Mouse (Mus musculus) G1E (cell line): ENCODE results near the gene Hivep3.

ENCODE experiments used
- CTCF ChIP-seq: IDR thresholded peaks from 2 replicates; pipeline ENCODE4 v1.5.1; 2012; ENCODE audit warnings: low read depth, low read length, inconsistent platforms, mixed read lengths
- GATA1 ChIP-seq: IDR thresholded peaks from 2 replicates; pipeline ENCODE4 v1.6.1; 2012; ENCODE audit warnings: borderline replicate concordance, low read length, inconsistent platforms, mixed read lengths
- TAL1 ChIP-seq: conservative IDR thresholded peaks from 2 replicates; pipeline ENCODE4 v1.6.1; 2012; ENCODE audit warnings: low read depth, low read length, inconsistent platforms, mixed read lengths

DNA sequence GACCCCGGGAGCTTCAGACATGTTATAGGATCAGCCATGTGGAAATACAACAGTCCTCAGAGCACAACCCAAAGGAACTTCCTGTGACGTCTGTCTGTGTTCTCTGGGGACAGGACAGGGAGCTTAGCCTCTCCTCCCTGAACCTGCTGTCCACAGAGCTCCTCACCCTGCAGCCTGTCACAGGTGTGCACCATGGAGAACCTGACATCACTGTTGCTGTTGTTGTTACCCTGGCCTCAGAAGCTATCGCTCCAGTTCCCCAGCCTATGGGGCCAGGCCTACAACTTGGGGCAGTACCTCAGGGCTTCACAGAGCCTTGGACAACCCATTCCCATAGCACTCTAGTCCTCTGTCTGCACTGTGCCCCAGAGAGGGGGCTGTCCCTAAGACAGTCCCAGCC is 393.7 kb downstream of the Hivep3 start:
- TF ChIP-seq CTCF (no peak), GATA1 (no peak), TAL1 (no peak)
